Mouse (Mus musculus): ENCODE measurements around the gene Galns. TPM values are rescaled to one million over a fixed set of nuclear protein-coding genes. Genes with fewer than 3 reads are reported as not detected.

Gene Galns
- polyA plus RNA-seq, 1 experiment from 2014 or later = 8.2 TPM

Small RNA genes lying within 50 kb of the gene (microRNA-seq; reads per million reads assigned to microRNA genes)
- gene Mir6396 = not detected

Other genes with a start within 250 kb of the Galns start
- gene Zc3h18, start 234.9 kb downstream of the Galns start, polyA plus RNA-seq (2015; fragmentation: Nextera tagmentation; extraction: Ambion mirVana) = 23.1 and 25.6 TPM in 2 replicates
- not detected in 2 replicates for gene Il17c, start 189.4 kb downstream of the Galns start, polyA plus RNA-seq (2015; fragmentation: Nextera tagmentation; extraction: Ambion mirVana)
- 196 TPM in 2 replicates for gene Cyba, start 178.5 kb downstream of the Galns start, polyA plus RNA-seq (2015; fragmentation: Nextera tagmentation; extraction: Ambion mirVana)
- gene Mvd, start 168.0 kb downstream of the Galns start, polyA plus RNA-seq (2015; fragmentation: Nextera tagmentation; extraction: Ambion mirVana) = 24.3 and 25.1 TPM in 2 replicates
- 0.38 and 0.64 TPM in 2 replicates for gene Snai3, start 150.7 kb downstream of the Galns start, polyA plus RNA-seq (2015; fragmentation: Nextera tagmentation; extraction: Ambion mirVana)
- 11.5 and 15.1 TPM in 2 replicates for gene Rnf166, start 135.4 kb downstream of the Galns start, polyA plus RNA-seq (2015; fragmentation: Nextera tagmentation; extraction: Ambion mirVana)
- 12.4 and 13.1 TPM in 2 replicates for gene Ctu2, start 135.3 kb downstream of the Galns start, polyA plus RNA-seq (2015; fragmentation: Nextera tagmentation; extraction: Ambion mirVana)
- gene Piezo1, start 60.1 kb downstream of the Galns start, polyA plus RNA-seq (2015; fragmentation: Nextera tagmentation; extraction: Ambion mirVana) = 12.4 and 17.4 TPM in 2 replicates
- gene Cdt1, start 43.4 kb downstream of the Galns start, polyA plus RNA-seq (2015; fragmentation: Nextera tagmentation; extraction: Ambion mirVana) = 45.9 and 46.0 TPM in 2 replicates
- gene Aprt, start 34.6 kb downstream of the Galns start, polyA plus RNA-seq (2015; fragmentation: Nextera tagmentation; extraction: Ambion mirVana) = 187 and 214 TPM in 2 replicates
- 24.2 and 33.1 TPM in 2 replicates for gene Trappc2l, start 177 bp upstream of the Galns start, polyA plus RNA-seq (2015; fragmentation: Nextera tagmentation; extraction: Ambion mirVana)
- not detected in 2 replicates for gene Pabpn1l, start 11.3 kb upstream of the Galns start, polyA plus RNA-seq (2015; fragmentation: Nextera tagmentation; extraction: Ambion mirVana)
- 3.5 and 3.6 TPM in 2 replicates for gene Cbfa2t3, start 87.6 kb upstream of the Galns start, polyA plus RNA-seq (2015; fragmentation: Nextera tagmentation; extraction: Ambion mirVana)
- 8.3 and 9.9 TPM in 2 replicates for gene Acsf3, start 164.0 kb upstream of the Galns start, polyA plus RNA-seq (2015; fragmentation: Nextera tagmentation; extraction: Ambion mirVana)
- 0.67 and 0.85 TPM in 2 replicates for gene Cdh15, start 236.5 kb upstream of the Galns start, polyA plus RNA-seq (2015; fragmentation: Nextera tagmentation; extraction: Ambion mirVana)

Data from liver, embryonic 15.5 days (tissue).